Mouse (Mus musculus): Measurements from ENCODE around the gene Adgrf2.
A peak's percentile ranks its signal among the peaks of the same experiment; 100 is the strongest.

Adgrf2 gene

DNA sequence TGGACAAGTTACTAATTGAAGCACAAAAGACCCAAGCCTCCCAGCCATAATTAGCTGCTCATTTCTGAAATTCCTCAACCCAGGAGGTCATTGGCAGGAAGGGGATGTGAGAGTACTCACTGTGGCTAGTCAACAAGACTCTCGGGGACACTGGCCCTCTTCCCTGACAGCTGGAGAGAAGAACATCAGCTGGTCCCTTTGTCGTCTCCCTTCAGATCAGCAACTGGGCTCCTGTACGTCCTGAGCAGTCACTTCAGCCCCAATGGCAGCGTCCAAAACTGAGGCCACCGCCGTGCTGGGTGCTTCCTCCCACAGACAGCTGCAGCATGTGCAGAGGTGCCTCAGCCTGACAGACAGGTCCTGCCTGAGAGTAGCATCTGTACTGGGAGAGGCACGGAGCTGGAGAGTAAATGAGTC, at the start of gene Adgrf2:
TSS of gene Adgrf2 (minus strand) at position 379 of the 417 bp plus-strand sequence.
- DNase-seq (ENCODE audit: low spot score in 2 of 2) = no peak

DNA sequence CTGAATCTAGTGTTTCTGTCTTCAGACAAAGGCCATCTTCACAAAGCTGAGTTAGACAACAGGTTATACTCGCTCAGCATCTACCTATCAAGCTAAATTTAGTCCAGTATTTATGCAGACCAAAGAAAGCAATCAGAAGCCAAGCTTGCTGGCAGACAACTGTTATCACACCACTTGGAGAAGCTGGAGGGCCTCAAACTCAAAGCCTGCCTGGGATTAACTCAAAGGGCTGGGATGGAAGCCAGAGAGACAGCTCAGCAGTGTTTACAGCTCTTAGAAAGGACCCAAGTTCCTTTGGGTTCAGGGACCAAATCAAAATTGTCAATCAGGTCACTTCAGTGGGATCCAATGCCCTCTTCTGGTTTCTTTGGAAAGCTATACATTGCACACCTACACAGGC, 48.8 kb upstream of the Adgrf2 start:
- no peak for DNase-seq (ENCODE audit: low spot score in 2 of 2)

DNA sequence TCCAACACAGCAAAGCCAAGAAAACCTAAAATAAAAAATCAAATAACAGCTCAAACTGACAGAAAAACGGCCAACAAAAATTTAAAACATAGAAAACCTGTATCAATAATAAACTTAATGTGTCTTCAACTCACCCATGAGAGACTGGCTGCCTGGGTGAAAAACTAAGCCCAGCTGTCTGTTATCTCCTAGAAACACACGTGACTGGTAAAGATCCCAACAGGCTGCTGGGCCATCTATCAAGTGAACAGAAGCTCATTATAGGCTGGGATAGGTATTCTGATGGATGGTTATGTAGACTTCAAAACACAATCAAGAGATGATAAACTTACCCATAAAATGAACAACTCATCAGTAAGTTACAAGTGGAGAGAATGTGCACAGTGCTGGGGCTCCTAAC, 47.7 kb upstream of the Adgrf2 start:
- DNase-seq (ENCODE audit: low spot score in 2 of 2) = no peak

DNA sequence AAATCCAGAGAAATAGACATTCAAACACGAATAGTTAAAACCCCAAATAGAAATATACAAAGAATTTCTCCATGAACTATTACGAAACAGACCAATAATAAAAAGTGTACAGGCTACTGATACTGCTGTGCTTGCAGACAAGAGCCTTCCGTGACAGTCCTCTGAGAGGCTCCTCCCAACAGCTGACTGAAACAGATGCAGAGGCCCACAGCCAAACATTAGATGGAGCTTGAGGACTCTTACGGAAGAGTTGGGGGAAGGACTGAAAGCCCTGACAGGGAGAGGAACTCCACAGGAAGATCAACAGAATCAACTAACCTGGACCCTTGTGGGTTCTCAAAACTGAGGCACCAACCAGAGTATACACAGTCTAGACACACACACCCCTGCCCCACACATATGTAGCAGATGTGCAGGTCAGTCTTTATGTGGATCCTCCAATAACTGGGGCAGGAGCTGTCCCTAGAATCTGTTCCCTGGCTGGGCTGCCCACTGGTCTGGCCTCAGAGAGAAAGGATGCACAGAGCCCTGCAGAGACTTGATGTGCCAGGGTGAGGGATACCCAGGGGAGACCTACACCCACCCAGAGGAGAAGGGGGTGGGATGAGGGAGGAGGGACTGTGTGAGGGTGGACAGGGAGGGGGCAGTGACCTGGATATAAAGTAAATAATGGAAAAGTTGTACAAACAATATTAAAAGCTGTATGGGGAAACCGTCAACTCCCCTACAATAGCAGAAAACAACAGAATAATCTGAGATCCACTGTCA, 46.9 kb upstream of the Adgrf2 start:
- no peak for DNase-seq (ENCODE audit: low spot score in 2 of 2)

DNA sequence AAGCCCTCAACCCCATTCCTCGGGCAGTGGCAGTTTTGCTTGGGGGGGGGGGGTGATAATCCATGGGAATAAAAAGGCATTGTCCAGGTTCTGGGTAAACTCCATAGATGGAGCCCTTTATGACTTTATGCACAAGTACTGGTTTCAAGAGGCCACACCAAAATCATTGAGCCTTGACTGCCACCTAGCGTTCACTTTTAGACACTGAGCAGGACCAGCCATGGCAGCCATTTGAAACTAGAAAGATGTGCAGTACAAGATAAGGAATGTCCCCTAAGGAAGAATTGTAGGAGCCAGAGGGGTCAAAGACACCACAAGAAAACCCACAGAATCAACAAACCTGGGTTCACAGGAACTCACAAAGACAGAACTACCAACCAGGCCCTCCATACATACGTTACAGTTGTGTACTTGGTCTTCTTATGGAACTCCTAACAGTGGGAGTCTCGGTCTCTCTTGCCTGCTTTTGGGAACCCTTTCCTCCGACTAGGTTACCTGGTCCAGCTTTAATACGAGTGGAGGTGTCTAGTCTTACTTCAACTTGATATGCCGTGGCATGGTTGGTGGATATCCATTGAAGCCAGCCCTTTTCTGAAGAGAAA, 40.3 kb upstream of the Adgrf2 start:
- peak; percentile 63 to 75 for DNase-seq (ENCODE audit: low spot score in 2 of 2)

DNA sequence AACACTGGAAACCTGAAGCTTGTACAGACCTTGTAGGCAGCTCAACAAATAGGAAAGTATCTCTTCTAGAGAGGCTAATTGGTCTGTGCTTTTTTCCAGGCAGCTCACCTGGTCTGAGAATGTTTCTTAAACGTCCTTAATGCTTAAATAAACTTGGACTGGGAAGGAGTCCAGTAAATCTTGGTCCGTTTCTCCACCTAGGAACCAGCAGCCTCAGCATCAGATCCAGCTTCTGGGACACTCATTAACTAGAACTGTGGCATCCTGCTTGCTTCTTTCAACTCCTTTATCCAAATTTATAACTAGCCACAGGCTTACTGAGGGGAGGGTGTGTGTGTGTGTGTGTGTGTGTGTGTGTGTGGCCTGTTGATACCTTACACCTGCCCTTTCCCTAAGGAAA, 11.8 kb upstream of the Adgrf2 start:
- no peak for DNase-seq (ENCODE audit: low spot score in 2 of 2)

DNA sequence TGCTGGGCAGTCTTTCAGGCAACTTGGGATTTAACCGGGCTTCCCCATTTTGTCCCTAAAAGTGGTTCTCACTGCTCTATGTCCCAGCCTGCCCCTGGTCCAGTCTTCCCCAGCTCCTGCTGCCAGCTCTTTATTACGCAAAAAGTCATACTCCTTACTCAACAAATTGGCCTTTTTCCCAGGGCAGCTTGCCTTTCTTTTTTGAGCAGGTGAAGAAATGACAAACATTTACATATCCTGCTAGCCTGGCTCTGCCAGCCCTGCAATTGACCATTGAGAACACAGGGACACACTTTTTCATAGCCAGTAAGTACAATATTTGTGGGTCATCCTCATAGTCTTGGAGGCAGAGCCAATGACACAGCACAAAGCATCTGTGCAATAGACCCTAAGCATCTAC, 10.2 kb upstream of the Adgrf2 start:
- DNase-seq (ENCODE audit: low spot score in 2 of 2) = no peak

DNA sequence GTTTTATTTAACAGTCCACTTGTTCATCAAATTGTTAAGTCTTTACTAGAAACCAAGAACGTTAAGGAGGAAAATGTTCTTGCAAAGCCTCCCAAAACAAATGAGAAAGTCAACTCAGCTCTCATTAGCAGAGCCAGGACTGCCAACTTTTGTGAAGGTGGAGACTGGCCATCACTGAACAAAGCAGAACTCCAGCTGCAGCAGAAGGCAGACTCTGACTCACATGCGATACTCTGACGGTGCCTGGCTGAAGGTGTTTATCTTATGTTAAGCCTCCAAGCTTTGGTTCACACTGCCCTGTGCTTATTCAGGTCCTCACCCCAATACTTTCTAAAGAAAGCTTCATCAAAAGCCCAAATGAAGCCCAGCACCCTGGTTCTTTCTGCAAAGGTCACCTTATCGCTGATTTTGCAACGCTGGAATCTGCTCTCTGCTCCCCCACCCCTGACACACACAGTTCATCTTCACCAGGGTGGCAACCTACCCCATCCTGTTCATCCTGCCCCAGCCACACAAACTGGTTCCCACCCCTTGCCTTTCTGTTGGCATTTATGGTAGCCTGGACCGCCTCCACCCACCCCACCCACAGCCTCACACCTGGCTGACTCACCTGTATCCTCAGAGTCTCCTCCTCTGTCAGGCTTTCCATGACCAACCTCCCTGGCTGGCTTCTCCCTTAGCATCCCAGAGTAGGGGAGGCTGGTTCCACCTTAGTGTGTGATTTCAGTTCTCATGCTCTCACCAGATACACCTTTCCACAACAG, 3.9 kb upstream of the Adgrf2 start:
- no peak for DNase-seq (ENCODE audit: low spot score in 2 of 2)

DNA sequence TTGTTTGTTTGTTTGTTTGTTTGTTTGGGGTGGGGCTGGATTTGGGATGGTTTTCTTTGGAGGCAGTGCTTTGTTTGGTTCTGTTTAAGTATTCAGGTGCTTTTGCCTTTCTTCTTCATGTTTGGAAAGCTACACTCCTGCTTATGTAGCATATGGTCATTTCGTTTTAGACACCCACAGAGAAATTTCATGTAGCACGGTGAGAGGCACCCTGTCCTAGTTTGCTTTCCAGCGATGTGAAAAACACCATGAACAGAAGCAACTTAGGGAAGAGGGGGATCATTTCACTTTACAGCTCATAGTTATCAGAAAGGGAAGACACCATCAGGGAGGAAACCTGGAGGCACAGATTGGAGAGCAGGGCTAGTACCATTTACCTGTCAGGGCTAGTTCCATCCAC, 844 bp upstream of the Adgrf2 start:
- DNase-seq (ENCODE audit: low spot score in 2 of 2) = no peak

DNA sequence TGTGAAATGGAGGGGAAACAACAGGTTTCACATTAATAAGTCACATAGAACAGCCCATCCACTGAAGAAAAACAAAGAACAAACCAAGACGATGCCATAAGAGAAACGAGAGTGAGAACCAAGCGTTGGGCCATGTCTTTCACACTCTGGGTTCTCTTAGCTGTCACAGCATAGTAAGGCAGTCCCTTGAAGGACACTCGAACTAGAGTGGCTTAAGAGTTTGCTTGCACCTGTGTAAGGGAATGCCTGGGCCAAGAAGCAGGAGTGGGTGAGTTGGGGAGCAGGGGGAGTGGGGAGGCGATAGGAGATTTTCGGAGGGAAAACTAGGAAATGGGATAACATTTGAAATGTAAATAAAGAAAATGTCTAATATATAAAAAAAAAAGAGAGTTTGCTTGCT, 3.2 kb downstream of the Adgrf2 start:
- DNase-seq (ENCODE audit: low spot score in 2 of 2) = no peak

DNA sequence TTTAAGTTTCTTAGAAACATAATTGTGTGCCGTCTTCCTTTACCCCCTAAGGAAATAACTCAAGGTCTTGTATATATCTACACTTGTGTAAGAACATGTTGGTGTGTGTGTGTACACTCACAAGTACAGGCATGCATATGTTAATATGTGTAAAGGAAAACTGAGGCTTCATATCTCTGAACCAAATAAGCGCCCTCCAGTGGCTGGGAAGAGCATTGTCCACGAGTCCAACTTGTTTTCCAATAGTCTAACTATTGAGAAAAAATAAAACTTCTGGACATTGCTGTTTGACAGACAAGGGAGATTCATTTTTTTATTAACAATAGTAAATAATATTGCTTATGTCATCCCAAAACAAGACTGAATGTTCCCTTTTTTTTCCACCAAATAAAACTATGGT, 24.8 kb downstream of the Adgrf2 start:
- DNase-seq (ENCODE audit: low spot score in 2 of 2) = no peak

DNA sequence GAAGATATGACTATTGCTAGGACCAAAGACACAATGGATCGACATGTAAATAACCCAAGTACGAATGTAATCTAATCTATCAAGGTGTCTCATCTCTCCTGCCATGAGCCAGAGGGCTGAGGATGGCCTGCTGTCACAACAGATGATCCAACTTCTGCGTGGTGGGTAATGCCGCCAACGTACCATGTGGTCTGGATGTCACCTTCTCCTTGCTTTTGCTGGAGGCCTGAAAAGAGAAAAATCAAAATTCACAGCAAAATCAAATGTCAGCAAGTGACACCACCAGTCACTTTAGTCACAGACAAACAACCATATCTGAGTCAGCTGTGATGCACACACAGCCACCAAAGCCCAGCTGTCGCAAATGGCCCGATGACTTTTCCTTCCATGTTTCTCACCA, 27.0 kb downstream of the Adgrf2 start:
- DNase-seq (ENCODE audit: low spot score in 2 of 2) = no peak

DNA sequence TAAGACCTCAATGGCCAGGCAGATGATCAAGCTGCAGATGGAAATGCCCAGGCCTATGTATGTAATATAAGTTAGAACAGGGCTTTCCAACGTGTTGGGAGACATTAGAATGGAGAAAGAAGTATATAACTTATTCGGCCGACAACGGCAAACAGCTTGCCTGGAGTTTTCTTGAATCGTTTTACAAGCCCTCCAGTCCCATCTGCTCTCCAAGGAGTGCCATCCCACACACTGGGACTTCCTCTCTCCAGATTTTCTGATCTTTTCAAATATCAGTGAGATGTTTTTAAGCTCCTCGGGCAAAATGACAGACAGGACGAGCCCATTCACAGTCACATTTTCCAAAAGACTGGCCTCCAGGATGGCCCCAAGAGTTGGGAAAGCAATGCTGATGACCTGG, 31.3 kb downstream of the Adgrf2 start:
- DNase-seq (ENCODE audit: low spot score in 2 of 2) = no peak

DNA sequence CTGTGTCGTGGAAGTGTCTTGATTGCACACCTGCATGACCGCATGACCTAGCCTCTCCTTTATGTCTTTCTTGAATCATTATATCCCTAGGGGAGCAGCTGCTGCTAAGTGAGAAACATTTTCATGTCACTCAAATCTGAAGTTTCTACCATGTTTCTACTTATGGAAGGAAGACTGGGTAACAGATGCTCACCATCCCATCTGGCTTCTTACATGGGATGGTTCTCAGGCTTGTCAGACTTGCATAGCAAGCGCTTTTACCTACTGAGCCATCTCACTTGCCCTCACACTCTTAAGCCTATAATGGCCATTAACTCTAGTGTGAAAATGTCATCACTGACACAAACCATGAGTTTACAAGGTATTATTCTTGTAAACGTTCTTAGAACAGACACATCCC, 36.4 kb downstream of the Adgrf2 start:
- no peak for DNase-seq (ENCODE audit: low spot score in 2 of 2)

DNA sequence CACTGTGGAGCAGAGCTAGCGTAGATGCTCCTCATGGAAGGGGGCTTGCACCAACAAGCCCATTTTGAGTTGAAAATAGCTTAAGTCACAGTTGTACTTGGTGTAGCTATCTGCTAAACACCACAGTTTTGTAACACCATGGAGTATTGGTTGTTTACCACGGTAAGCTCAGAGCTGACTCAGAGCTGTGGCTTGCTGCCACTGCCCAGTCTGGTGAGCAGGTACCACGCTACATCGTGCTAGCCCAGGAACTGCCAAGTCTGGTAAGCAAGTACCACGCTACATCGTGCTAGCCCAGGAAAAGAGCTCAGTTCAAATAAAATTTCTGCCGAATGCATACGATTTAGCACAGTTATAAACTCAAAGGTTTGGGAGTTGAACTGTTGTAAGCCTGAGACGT, 39.8 kb downstream of the Adgrf2 start:
- DNase-seq (ENCODE audit: low spot score in 2 of 2) = no peak

DNA sequence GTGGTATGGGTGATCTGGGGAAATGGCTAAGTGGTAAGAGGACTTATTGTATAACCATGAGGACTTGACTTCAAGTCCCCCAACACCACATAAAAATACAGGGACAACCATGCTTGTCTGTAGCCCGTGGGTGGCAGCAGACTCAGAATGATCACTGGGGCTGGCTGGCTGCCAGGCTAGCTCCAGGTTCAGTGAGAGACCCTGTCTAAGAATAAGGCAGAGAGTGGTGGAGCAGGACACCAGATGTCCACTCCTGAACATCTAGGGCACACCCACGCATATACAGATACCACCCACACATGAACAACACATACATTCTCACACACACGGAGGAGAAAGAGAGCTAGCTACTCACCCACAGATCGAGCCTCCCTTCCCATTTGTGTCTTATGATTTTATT, 47.2 kb downstream of the Adgrf2 start:
- DNase-seq (ENCODE audit: low spot score in 2 of 2) = no peak

DNA sequence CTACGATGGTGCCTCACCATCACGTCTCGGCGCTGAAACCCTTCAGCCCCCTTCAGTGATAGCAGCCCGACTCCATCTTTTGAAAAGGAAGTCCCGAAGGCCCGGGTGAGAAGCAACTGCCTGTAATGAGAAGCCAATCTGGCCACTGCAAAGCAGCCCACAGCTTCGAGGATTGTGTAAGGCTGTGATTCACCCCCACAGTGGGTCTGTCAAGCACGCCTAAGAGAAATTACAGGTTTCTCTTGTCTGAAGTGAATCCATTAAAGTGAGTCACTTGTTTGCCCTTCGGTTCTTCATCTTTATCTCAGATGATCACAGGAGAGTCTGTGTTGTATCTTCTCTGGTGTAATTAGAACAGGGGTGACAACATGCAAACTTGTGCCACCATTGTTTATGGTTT, 49.8 kb downstream of the Adgrf2 start, which contains the start of gene Adgrf4:
TSS of gene Adgrf4 (minus strand) at position 149 of the 400 bp plus-strand sequence.
- DNase-seq (ENCODE audit: low spot score in 2 of 2) = no peak

DNA sequence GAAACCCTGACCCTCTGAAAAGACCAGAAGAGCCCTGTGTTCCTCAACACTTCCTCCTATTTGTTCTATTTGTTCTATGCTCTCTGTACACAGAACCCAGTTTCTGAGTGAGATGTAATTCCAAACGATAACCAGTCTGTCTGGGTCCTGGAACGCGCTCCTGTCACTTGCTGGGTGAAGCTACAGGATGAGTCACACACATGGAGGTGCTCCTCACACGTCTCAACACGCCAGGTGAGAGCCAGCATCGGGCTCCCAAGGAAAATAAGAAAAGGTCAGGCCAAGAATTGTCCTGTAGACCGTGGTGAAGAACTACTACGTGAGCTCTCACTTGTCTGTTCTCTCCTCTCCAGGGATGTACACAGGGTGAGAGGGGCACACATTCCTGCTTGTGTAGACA, 51.4 kb downstream of the Adgrf2 start:
- no peak for DNase-seq (ENCODE audit: low spot score in 2 of 2)

Data from frontal cortex, postnatal 25 days (tissue).